Mouse (Mus musculus) heart, postnatal 0 days (tissue): ENCODE data around the gene Ramp3. TPM values are rescaled to one million over a fixed set of nuclear protein-coding genes. Genes with fewer than 3 reads are reported as not detected.

ENCODE experiments used
- ATAC-seq: fragments of 200-750 bp; cut with Nextera tagmentation; 2 replicates; pipeline ENCODE4 v1.8.0; 2017; ENCODE audit warnings: low read depth, moderate number of reproducible peaks, moderate library complexity; ENCODE audit not compliant: insufficient read depth
- DNase-seq: peaks from one replicate; pipeline ENCODE4 v3.0.0-alpha.2; 2016; ENCODE audit warnings: low spot score
- H3K27ac ChIP-seq: fragments of 300-500 bp; sonication (generic); 2 replicates; pipeline ENCODE4 v1.5.1; 2014; ENCODE audit warnings: low read depth, mild to moderate bottlenecking
- H3K27me3 ChIP-seq: fragments of 300-500 bp; sonication (generic); 2 replicates; pipeline ENCODE4 v1.6.1; 2014; ENCODE audit warnings: low read length, mixed read lengths; ENCODE audit not compliant: control insufficient read depth, insufficient read depth
- H3K36me3 ChIP-seq: fragments of 300-500 bp; sonication (generic); replicated peaks from 2 replicates; pipeline ENCODE4 v1.6.1; 2014; ENCODE audit warnings: low read length, mixed read lengths; ENCODE audit not compliant: control insufficient read depth, insufficient read depth
- H3K4me1 ChIP-seq: fragments of 300-500 bp; sonication (generic); 2 replicates; pipeline ENCODE4 v1.6.1; 2014; ENCODE audit warnings: antibody characterized with exemption; ENCODE audit not compliant: control insufficient read depth, insufficient read depth
- H3K4me2 ChIP-seq: fragments of 300-500 bp; sonication (generic); 2 replicates; pipeline ENCODE4 v1.6.1; 2014; ENCODE audit warnings: low read depth, mild to moderate bottlenecking, low read length, moderate library complexity
- H3K4me3 ChIP-seq: fragments of 300-500 bp; sonication (generic); 2 replicates; pipeline ENCODE4 v1.5.1; 2014; ENCODE audit warnings: low read depth, low read length
- H3K9ac ChIP-seq: fragments of 300-500 bp; sonication (generic); replicated peaks from 2 replicates; pipeline ENCODE4 v1.6.1; 2014; ENCODE audit warnings: low read depth, low read length, mixed read lengths
- H3K9me3 ChIP-seq: fragments of 300-500 bp; sonication (generic); replicated peaks from 2 replicates; pipeline ENCODE4 v1.6.1; 2016; ENCODE audit warnings: low read length; ENCODE audit not compliant: control insufficient read depth
- CTCF ChIP-seq: IDR thresholded peaks from 2 replicates; pipeline ENCODE4 v1.5.1; 2016; ENCODE audit warnings: antibody characterized with exemption, control low read depth, low read depth
- EP300 ChIP-seq: IDR thresholded peaks from 2 replicates; pipeline ENCODE4 v1.6.1; 2016; ENCODE audit warnings: antibody characterized with exemption, low read depth
- WGBS: fragments of 180-500 bp; shearing (Covaris S2); extraction: QIAGEN DNeasy Blood & Tissue Kit; methylation state at CpG from one replicate; pipeline ENCODE4 v1.1.7; 2014; 5-methylcytosine and 5-hydroxymethylcytosine counted together
- polyA plus RNA-seq: library from polyadenylated mRNA; unstranded; fragments of >200 nt; fragmentation: Nextera tagmentation; extraction: Ambion mirVana; gene quantifications from 2 replicates; pipeline ENCODE4 v1.2.1, GENCODE M21; 2015
- total RNA-seq: library from RNA; depleted of rRNA; stranded (reverse); fragments of >200 nt; gene quantifications from 2 replicates; pipeline ENCODE4 v1.2.3, GENCODE M21; 2014; ENCODE audit warnings: low replicate concordance

The Ramp3 gene
- total and polyA plus RNA-seq, 2 experiments from 2014 or later: 5.0 to 16.9 TPM

DNA sequence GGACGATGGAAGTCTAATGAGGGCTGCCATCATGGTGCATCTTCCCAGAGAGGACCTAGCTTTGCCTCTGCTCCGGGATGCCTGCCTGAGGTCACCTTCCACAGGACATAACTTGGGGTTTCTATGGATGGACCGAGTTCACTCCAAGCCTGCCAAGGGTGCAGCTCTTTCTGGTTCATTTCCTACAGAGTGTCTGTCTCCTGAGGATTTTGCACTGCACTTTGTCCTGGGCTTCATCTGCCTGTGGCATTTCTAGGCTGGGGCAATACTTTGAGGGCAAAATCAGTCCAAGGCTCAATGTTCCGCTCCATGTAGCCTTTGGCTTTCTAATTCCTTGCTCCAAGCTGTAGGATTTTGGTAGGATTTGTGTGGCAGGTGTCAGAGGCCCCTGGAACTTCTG lies 12.5 kb downstream of the Ramp3 start:
- Histone ChIP-seq H3K4me1 (no peaks in the 10 kb centered on the region), H3K9ac (no peak overlapping the region), H3K4me2 (no peak overlapping the region), H3K4me3 (no peak overlapping the region), H3K9me3 (no peaks in the 10 kb centered on the region), H3K27ac (no peak overlapping the region), H3K36me3 (no peaks in the 10 kb centered on the region), H3K27me3 (no peaks in the 10 kb centered on the region)
- DNase-seq: no peak
- ATAC-seq: no peak
- 74% methylated on average over 4 of the region's 4 CpGs for WGBS
- TF ChIP-seq CTCF: no peak
- no peak for TF ChIP-seq EP300

DNA sequence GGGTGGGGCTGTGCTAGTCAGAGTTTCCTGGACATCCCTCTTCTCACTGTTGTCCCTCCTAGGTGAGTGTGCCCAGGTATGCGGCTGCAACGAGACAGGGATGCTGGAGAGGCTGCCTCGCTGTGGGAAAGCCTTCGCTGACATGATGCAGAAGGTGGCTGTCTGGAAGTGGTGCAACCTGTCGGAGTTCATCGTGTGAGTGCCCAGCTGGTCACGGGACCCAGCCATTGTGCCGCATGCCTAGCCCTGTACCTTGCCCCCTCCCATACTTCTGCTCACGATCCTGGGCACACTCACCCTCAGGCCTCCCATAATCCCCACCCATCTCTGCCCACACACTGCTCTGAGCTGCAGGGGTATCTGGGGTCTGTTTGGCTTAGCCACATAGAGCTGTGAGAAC lies 16.4 kb downstream of the Ramp3 start:
- ATAC-seq: no peak
- no peaks in the 10 kb centered on the region for H3K9me3 ChIP-seq
- no peak overlapping the region for H3K27ac ChIP-seq
- TF ChIP-seq CTCF: no peak
- no peak for TF ChIP-seq EP300
- H3K9ac ChIP-seq: no peak overlapping the region
- no peak for DNase-seq
- H3K4me2 ChIP-seq: no peak overlapping the region
- no peaks in the 10 kb centered on the region for H3K36me3 ChIP-seq
- no peaks in the 10 kb centered on the region for H3K27me3 ChIP-seq
- WGBS: 91% methylated on average over 9 of the region's 9 CpGs
- H3K4me3 ChIP-seq: no peak overlapping the region
- H3K4me1 ChIP-seq: no peaks in the 10 kb centered on the region

DNA sequence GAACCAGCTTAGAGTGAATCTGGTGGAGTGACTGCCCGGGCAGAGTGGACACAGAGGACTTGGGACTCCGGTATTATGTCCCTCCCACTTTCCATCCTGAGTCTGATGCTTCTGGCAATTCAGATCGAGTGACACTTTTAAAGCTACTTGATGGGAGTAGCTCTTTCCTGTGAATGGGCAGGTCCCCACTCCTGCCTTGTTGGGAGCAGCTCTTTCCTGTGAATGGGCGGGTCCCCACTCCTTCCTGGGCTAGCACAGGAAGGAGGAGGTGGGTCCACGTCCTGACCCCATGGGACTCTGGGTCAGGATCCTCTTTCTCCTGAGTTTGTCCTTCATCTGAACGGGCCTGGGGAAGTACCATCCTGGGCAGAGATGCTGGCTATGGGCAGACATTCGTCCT lies 17.1 kb downstream of the Ramp3 start:
- H3K9me3 ChIP-seq: no peaks in the 10 kb centered on the region
- TF ChIP-seq CTCF (no peak), EP300 (no peak)
- no peak overlapping the region for H3K4me2 ChIP-seq
- peak; percentile 14 for DNase-seq
- H3K4me1 ChIP-seq: peaks cover 1% of the 10 kb centered on the region; the same call in 1 of the 2 replicates
- peak; percentile 17; the same call in 1 of the 2 replicates for ATAC-seq
- WGBS: 46% methylated on average over 7 of the region's 7 CpGs
- no peak overlapping the region for H3K9ac ChIP-seq
- no peak overlapping the region for H3K4me3 ChIP-seq
- H3K27me3 ChIP-seq: no peaks in the 10 kb centered on the region
- H3K36me3 ChIP-seq: no peaks in the 10 kb centered on the region
- no peak overlapping the region for H3K27ac ChIP-seq

DNA sequence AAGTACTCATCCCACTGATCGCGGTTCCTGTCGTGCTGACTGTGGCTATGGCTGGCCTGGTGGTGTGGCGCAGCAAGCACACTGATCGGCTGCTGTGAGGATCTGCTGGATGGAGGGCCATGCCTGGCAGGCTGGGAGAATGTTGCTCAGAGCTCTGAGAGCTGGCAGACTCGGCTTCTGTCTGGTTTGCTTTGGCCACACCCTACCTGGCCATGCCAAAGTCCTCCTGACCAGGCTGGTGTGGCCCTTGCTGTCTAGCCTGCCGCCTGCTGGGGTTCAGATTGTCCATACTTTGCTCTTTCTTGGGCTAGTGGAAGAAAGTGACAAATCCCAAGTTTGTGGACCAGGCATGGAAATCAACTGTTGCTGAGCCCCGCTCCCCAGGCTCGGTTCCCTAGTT lies 18.3 kb downstream of the Ramp3 start:
- WGBS: 83% methylated on average over 9 of the region's 9 CpGs
- peaks cover 3% of the 10 kb centered on the region; the same call in 1 of the 2 replicates for H3K4me1 ChIP-seq
- ATAC-seq (no peak), DNase-seq (no peak)
- no peak for TF ChIP-seq CTCF
- no peak for TF ChIP-seq EP300
- H3K27me3 ChIP-seq: no peaks in the 10 kb centered on the region
- no peaks in the 10 kb centered on the region for H3K9me3 ChIP-seq
- no peak overlapping the region for H3K4me2 ChIP-seq
- no peaks in the 10 kb centered on the region for H3K36me3 ChIP-seq
- H3K27ac ChIP-seq: no peak overlapping the region
- no peak overlapping the region for H3K9ac ChIP-seq
- H3K4me3 ChIP-seq: no peak overlapping the region

DNA sequence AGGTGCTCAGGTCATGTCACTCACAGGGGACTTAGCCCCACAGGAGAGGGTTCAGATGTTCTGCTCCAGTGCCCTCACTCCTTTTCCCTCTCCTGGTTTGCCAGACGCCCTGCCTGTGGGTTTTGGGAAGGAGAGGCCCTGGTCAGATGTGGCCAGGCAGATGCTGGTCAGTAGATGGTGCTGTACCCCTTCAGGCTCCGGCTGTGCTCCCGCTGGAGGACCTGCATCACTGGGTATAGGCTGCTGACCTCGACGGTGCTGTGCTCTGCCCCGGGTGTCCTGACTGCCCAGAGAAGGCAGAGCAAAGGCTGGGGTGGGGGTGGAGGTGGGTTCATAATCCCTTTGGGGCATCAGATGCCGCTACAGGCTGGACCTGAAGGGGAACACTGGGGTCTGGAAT lies 19.2 kb downstream of the Ramp3 start:
- H3K27ac ChIP-seq: no peak overlapping the region
- ATAC-seq (peak; percentile 50; the same call in 1 of the 2 replicates), DNase-seq (peak; percentile 25)
- TF ChIP-seq CTCF: peak; percentile 62
- TF ChIP-seq EP300: no peak
- H3K4me1 ChIP-seq: peaks cover 3% of the 10 kb centered on the region; the same call in 1 of the 2 replicates
- H3K9me3 ChIP-seq: no peaks in the 10 kb centered on the region; the same call in 1 of the 2 replicates
- 23% methylated on average over 7 of the region's 7 CpGs for WGBS
- no peak overlapping the region for H3K9ac ChIP-seq
- H3K27me3 ChIP-seq: no peaks in the 10 kb centered on the region
- no peaks in the 10 kb centered on the region for H3K36me3 ChIP-seq
- H3K4me3 ChIP-seq: no peak overlapping the region
- no peak overlapping the region for H3K4me2 ChIP-seq

DNA sequence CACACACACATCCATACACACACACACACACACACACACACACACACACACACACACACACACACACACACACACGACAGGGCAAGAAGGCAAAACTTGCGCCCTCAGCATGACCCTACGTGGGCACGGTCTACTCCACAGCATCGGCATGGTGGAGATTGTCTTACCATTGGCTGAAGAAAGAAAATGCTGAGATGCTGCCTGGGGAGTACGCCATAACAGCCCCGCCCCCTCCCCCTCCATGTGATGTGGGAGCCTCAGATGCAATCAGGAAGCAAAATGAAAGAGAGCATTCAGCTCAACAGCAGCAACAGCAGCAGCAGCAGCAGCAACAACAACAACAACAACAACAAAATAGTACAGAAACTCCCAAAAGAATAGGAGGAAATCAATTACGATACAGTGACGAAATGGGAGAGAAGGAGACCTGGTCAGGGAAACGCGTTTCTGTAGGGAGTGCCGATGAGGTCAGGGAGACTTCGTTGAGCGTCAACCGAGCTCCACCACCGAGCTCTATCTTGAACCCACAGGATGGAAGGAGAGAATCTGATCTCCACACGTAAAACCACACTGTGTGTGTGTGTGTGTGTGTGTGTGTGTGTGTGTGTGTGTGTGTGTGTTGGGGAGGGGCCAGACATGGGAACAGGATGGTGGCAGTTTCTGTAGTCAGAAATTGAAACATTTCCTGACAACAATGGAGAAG lies 21.5 kb downstream of the Ramp3 start:
- DNase-seq (peak; percentile 15), ATAC-seq (peak; percentile 43; the same call in 1 of the 2 replicates)
- H3K27me3 ChIP-seq: no peaks in the 10 kb centered on the region
- TF ChIP-seq CTCF: no peak
- 0 out of 2 replicates have a peak, but pooled peaks have one; percentile 33 for TF ChIP-seq EP300
- WGBS: 50% methylated on average over 17 of the region's 17 CpGs
- H3K4me2 ChIP-seq: peak overlapping the region; percentile 44
- peaks cover 9% of the 10 kb centered on the region; the same call in 1 of the 2 replicates for H3K9me3 ChIP-seq
- no peak overlapping the region for H3K9ac ChIP-seq
- H3K4me3 ChIP-seq: no peak overlapping the region
- H3K4me1 ChIP-seq: peaks cover 3% of the 10 kb centered on the region; the same call in 1 of the 2 replicates
- peak overlapping the region; percentile 78 for H3K27ac ChIP-seq
- no peaks in the 10 kb centered on the region for H3K36me3 ChIP-seq
